Comparison of ENCODE assay signal across 10 mouse cellular contexts in the genomic region with DNA sequence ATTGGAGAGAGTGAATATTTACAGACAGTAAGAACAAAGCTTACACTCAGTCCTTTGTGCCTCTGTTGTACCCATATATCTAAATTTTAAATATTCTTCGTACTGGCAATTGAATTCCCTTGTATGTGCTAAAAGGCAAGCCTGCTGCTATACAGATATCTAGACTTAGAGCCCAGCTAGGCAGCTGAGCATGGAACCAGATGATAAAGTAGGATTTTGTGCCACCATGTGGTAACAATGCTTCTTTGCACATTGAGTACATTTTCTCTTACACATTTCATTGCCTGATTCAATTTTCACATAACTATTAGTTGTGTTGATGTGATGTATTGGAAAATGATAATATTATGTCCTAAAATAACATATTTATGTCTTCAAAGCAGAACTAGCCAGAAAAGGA.
DNase-seq lines count a peak whose midpoint lies in the region; ATAC-seq lines count a peak whose summit lies in the region.
"Had no signal": no experiment of that assay in that cellular context is flagged by ENCODE, and none has a peak within 500 bp of the region (broad histone marks: within the 10 kb centered on the region; RNA-seq: fewer than 3 reads in every experiment).

No protein-coding gene starts in this region.

- H3K9me3 ChIP-seq in forebrain, embryonic 12.5 days, result no peaks in the 10 kb centered on the region
- no peaks in the 10 kb centered on the region for H3K9me3 ChIP-seq in forebrain, embryonic 11.5 days (ENCODE audit: control insufficient read depth, low read length)
- H3K9me3 ChIP-seq in midbrain, embryonic 15.5 days, result no peaks in the 10 kb centered on the region

- no peaks in the 10 kb centered on the region for H3K36me3 ChIP-seq in forebrain, embryonic 12.5 days (replicated peaks)
- H3K36me3 ChIP-seq in forebrain, embryonic 11.5 days (ENCODE audit: control insufficient read depth, insufficient read depth, low read length), result no peaks in the 10 kb centered on the region
- no peaks in the 10 kb centered on the region for H3K36me3 ChIP-seq in midbrain, embryonic 15.5 days (replicated peaks)

- intact Hi-C loops in left cerebral cortex, postnatal 14 days (cut with DNase I), result loop anchor here (1.0 to 10.0 kb wide), 2 partner anchors 450 to 1072 kb away; no protein-coding TSS in a partner anchor
- intact Hi-C loops in left cerebral cortex, postnatal 36 days (cut with DNase I), result loop anchor here (5.0 kb wide), 1 partner anchor 449 kb away; no protein-coding TSS in a partner anchor

- no peaks in the 10 kb centered on the region for H3K4me1 ChIP-seq in forebrain, embryonic 12.5 days
- H3K4me1 ChIP-seq in forebrain, embryonic 11.5 days (replicated peaks; ENCODE audit: control insufficient read depth, insufficient read depth, low read length), result no peaks in the 10 kb centered on the region
- H3K4me1 ChIP-seq in midbrain, embryonic 15.5 days, result no peaks in the 10 kb centered on the region

- no peak overlapping the region for H3K27ac ChIP-seq in forebrain, embryonic 12.5 days
- no peak overlapping the region for H3K27ac ChIP-seq in forebrain, embryonic 11.5 days (ENCODE audit: low read depth, low read length)
- H3K27ac ChIP-seq in midbrain, embryonic 15.5 days, result no peak overlapping the region
- H3K27ac ChIP-seq: macrophage had no signal

- 0 out of 2 replicates have a peak, but pooled peaks have one; percentile 36 for ATAC-seq in forebrain, embryonic 12.5 days (ENCODE audit: low FRiP score)
- ATAC-seq in forebrain, embryonic 11.5 days (replicated peaks; ENCODE audit: low FRiP score), result no peak
- peak; percentile 72 for ATAC-seq in common myeloid progenitor, adult 5-6 weeks (replicated peaks; ENCODE audit: low read depth, poor library complexity, severe bottlenecking)
- peak; percentile 83 for ATAC-seq in midbrain, embryonic 15.5 days (replicated peaks)

- no peak for DNase-seq in forebrain, embryonic 11.5 days (ENCODE audit: low spot score)
- DNase-seq in left cerebral cortex, postnatal 14 days (ENCODE audit: low spot score in 2 of 2), result peak; percentile 36 to 46
- DNase-seq in left cerebral cortex, postnatal 36 days (ENCODE audit: low spot score in 2 of 2), result no peak
- DNase-seq in spleen, postnatal 14 days (ENCODE audit: low spot score in 2 of 2), result no peak
- DNase-seq in cerebellum, postnatal 36 days, result no peak
- DNase-seq: adrenal gland, adult 2 months had no signal

- WGBS in forebrain, embryonic 12.5 days, result 61% methylated on average over 1 of the region's 1 CpGs
- WGBS in forebrain, embryonic 11.5 days, result 75% methylated on average over 1 of the region's 1 CpGs
- 65% methylated on average over 1 of the region's 1 CpGs for WGBS in midbrain, embryonic 15.5 days

- H3K27me3 ChIP-seq in forebrain, embryonic 12.5 days, result no peaks in the 10 kb centered on the region
- H3K27me3 ChIP-seq in forebrain, embryonic 11.5 days (ENCODE audit: control insufficient read depth, insufficient read depth, low read length), result no peaks in the 10 kb centered on the region
- no peaks in the 10 kb centered on the region for H3K27me3 ChIP-seq in midbrain, embryonic 15.5 days (replicated peaks)

- H3K9ac ChIP-seq in forebrain, embryonic 12.5 days, result no peak overlapping the region
- no peak overlapping the region for H3K9ac ChIP-seq in forebrain, embryonic 11.5 days (ENCODE audit: low read length)
- H3K9ac ChIP-seq in midbrain, embryonic 15.5 days, result no peak overlapping the region

- H3K4me2 ChIP-seq in forebrain, embryonic 12.5 days, result no peak overlapping the region
- no peak overlapping the region for H3K4me2 ChIP-seq in forebrain, embryonic 11.5 days (ENCODE audit: low read depth, low read length, severe bottlenecking)
- no peak overlapping the region for H3K4me2 ChIP-seq in midbrain, embryonic 15.5 days

- no peak overlapping the region for H3K4me3 ChIP-seq in forebrain, embryonic 12.5 days (replicated peaks)
- no peak overlapping the region for H3K4me3 ChIP-seq in forebrain, embryonic 11.5 days (ENCODE audit: low read depth, low read length)
- H3K4me3 ChIP-seq in midbrain, embryonic 15.5 days, result no peak overlapping the region

Comparison
In these comparisons a context has a peak if more than half of its experiments do, and no peak if none do; other contexts are left out.
1. DNase-seq: peak in left cerebral cortex, postnatal 14 days (2 of 2); none in forebrain, embryonic 11.5 days (single experiment), left cerebral cortex, postnatal 36 days (0 of 2), spleen, postnatal 14 days (0 of 2) and cerebellum, postnatal 36 days (0 of 2).